Mouse (Mus musculus) midbrain, embryonic 12.5 days (tissue): Measurements from ENCODE around the gene AY358078. TPM values are rescaled to one million over a fixed set of nuclear protein-coding genes. Genes with fewer than 3 reads are reported as not detected.
"Not testable (repeated sequence)": the region's sequence is repeated elsewhere in the genome, so short reads cannot be mapped to it uniquely, and the experiment has no call there.

Source experiments
- ATAC-seq: fragments of 200-750 bp; cut with Nextera tagmentation; 2 replicates; pipeline ENCODE4 v1.8.0; 2017; ENCODE audit warnings: low read depth, moderate TSS enrichment, moderate library complexity; ENCODE audit not compliant: low FRiP score
- H3K27ac ChIP-seq: fragments of 300-500 bp; sonication (generic); replicated peaks from 2 replicates; pipeline ENCODE4 v1.5.1; 2016; ENCODE audit warnings: mild to moderate bottlenecking
- H3K27me3 ChIP-seq: fragments of 300-500 bp; sonication (generic); 2 replicates; pipeline ENCODE4 v1.6.1; 2016; ENCODE audit warnings: mild to moderate bottlenecking
- H3K36me3 ChIP-seq: fragments of 300-500 bp; sonication (generic); 2 replicates; pipeline ENCODE4 v1.6.1; 2016
- H3K4me1 ChIP-seq: fragments of 300-500 bp; sonication (generic); 2 replicates; pipeline ENCODE4 v1.6.1; 2016
- H3K4me2 ChIP-seq: fragments of 300-500 bp; sonication (generic); replicated peaks from 2 replicates; pipeline ENCODE4 v1.6.1; 2016; ENCODE audit warnings: mild to moderate bottlenecking, moderate library complexity
- H3K4me3 ChIP-seq: fragments of 300-500 bp; sonication (generic); 2 replicates; pipeline ENCODE4 v1.5.1; 2016; ENCODE audit warnings: mild to moderate bottlenecking
- H3K9ac ChIP-seq: fragments of 300-500 bp; sonication (generic); replicated peaks from 2 replicates; pipeline ENCODE4 v1.6.1; 2016; ENCODE audit warnings: mild to moderate bottlenecking, moderate library complexity
- H3K9me3 ChIP-seq: fragments of 300-500 bp; sonication (generic); 2 replicates; pipeline ENCODE4 v1.6.1; 2016; ENCODE audit warnings: mild to moderate bottlenecking
- WGBS: fragments of 180-500 bp; shearing (Covaris S2); methylation state at CpG from one replicate; pipeline ENCODE4 v1.1.7; 2016; 5-methylcytosine and 5-hydroxymethylcytosine counted together
- polyA plus RNA-seq: library from polyadenylated mRNA; unstranded; fragments of >200 nt; fragmentation: Nextera tagmentation; extraction: Ambion mirVana; gene quantifications from 2 replicates; pipeline ENCODE4 v1.2.1, GENCODE M21; 2016

Gene AY358078
- polyA plus RNA-seq: not detected in 2 replicates

GRCm38 (mm10) chr14:51799746-51800145 is at the start of gene AY358078:
AY358078 (plus strand) TSS chr14:51800046.
- no peak within 1 kb of the TSS for H3K4me2 ChIP-seq
- H3K9ac ChIP-seq: no peak within 1 kb of the TSS
- no peaks in the 10 kb centered on the region for H3K36me3 ChIP-seq
- H3K4me3 ChIP-seq: no peak within 1 kb of the TSS
- H3K27ac ChIP-seq: no peak within 1 kb of the TSS
- H3K9me3 ChIP-seq: no peaks in the 10 kb centered on the region
- H3K27me3 ChIP-seq: no peaks in the 10 kb centered on the region
- no peak for ATAC-seq
- no peaks in the 10 kb centered on the region for H3K4me1 ChIP-seq
- WGBS: 90% methylated on average over 2 of the region's 2 CpGs

- no peaks in the 10 kb centered on the region for H3K27me3 ChIP-seq
- no peaks in the 10 kb centered on the region for H3K9me3 ChIP-seq
- 75% methylated on average over 2 of the region's 2 CpGs for WGBS
- ATAC-seq: no peak
- no peaks in the 10 kb centered on the region for H3K4me1 ChIP-seq
- no peaks in the 10 kb centered on the region for H3K36me3 ChIP-seq
- no peak overlapping the region for H3K27ac ChIP-seq
- no peak overlapping the region for H3K4me3 ChIP-seq
- H3K9ac ChIP-seq: no peak overlapping the region
- H3K4me2 ChIP-seq: no peak overlapping the region
Observed at GRCm38 (mm10) chr14:51755944-51756343, 43.9 kb upstream of the AY358078 start.

GRCm38 (mm10) chr14:51771378-51771777 is 28.5 kb upstream of the AY358078 start:
- 0 out of 2 replicates have a peak, but pooled peaks have one; percentile 34 for ATAC-seq
- not testable (repeated sequence) for H3K27ac ChIP-seq, H3K9me3 ChIP-seq, H3K9ac ChIP-seq, H3K4me1 ChIP-seq, H3K27me3 ChIP-seq, H3K36me3 ChIP-seq, H3K4me2 ChIP-seq, H3K4me3 ChIP-seq
- WGBS: 88% methylated on average over 1 of the region's 1 CpGs

- no peak within 1 kb of the TSS for H3K27ac ChIP-seq
- no peaks in the 10 kb centered on the region for H3K36me3 ChIP-seq
- H3K4me1 ChIP-seq: no peaks in the 10 kb centered on the region
- H3K9me3 ChIP-seq: no peaks in the 10 kb centered on the region
- WGBS: 83% methylated on average over 5 of the region's 5 CpGs
- H3K27me3 ChIP-seq: no peaks in the 10 kb centered on the region
- H3K4me2 ChIP-seq: no peak within 1 kb of the TSS
- ATAC-seq: no peak
- no peak within 1 kb of the TSS for H3K9ac ChIP-seq
- no peak within 1 kb of the TSS for H3K4me3 ChIP-seq
Observed at GRCm38 (mm10) chr14:51773490-51773889, 26.4 kb upstream of the AY358078 start, which contains the start of gene Ang4. Ang4 (minus strand) TSS chr14:51773590.

- no peak for ATAC-seq
- 92% methylated on average over 1 of the region's 1 CpGs for WGBS
- H3K4me3 ChIP-seq: no peak overlapping the region
Observed at GRCm38 (mm10) chr14:51777791-51778190, 22.1 kb upstream of the AY358078 start.

GRCm38 (mm10) chr14:51778865-51779481 is 20.9 kb upstream of the AY358078 start:
- H3K9ac ChIP-seq: no peak overlapping the region
- ATAC-seq: no peak
- no peak overlapping the region for H3K4me2 ChIP-seq
- no peak overlapping the region for H3K27ac ChIP-seq
- H3K4me1 ChIP-seq: no peaks in the 10 kb centered on the region
- WGBS: 82% methylated on average over 4 of the region's 4 CpGs
- no peaks in the 10 kb centered on the region for H3K27me3 ChIP-seq
- no peaks in the 10 kb centered on the region for H3K36me3 ChIP-seq
- H3K9me3 ChIP-seq: no peaks in the 10 kb centered on the region
- no peak overlapping the region for H3K4me3 ChIP-seq

More at GRCm38 (mm10) chr14:51777791-51778190, 22.1 kb upstream of the AY358078 start:
- Histone ChIP-seq H3K4me1 (no peaks in the 10 kb centered on the region), H3K27ac (no peak overlapping the region), H3K27me3 (no peaks in the 10 kb centered on the region), H3K9ac (no peak overlapping the region), H3K4me2 (no peak overlapping the region), H3K36me3 (no peaks in the 10 kb centered on the region), H3K9me3 (no peaks in the 10 kb centered on the region)

GRCm38 (mm10) chr14:51786335-51786734 is 13.5 kb upstream of the AY358078 start:
- no peaks in the 10 kb centered on the region for H3K4me1 ChIP-seq
- ATAC-seq: no peak
- no peaks in the 10 kb centered on the region for H3K36me3 ChIP-seq
- no peaks in the 10 kb centered on the region for H3K27me3 ChIP-seq
- no peak overlapping the region for H3K4me3 ChIP-seq
- no peak overlapping the region for H3K4me2 ChIP-seq
- H3K9ac ChIP-seq: no peak overlapping the region
- H3K27ac ChIP-seq: no peak overlapping the region
- H3K9me3 ChIP-seq: no peaks in the 10 kb centered on the region
- 81% methylated on average over 4 of the region's 4 CpGs for WGBS

GRCm38 (mm10) chr14:51787061-51787460 is 12.8 kb upstream of the AY358078 start:
- no peak overlapping the region for H3K4me3 ChIP-seq
- H3K4me1 ChIP-seq: no peaks in the 10 kb centered on the region
- no peak overlapping the region for H3K9ac ChIP-seq
- H3K27me3 ChIP-seq: no peaks in the 10 kb centered on the region
- no peaks in the 10 kb centered on the region for H3K9me3 ChIP-seq
- H3K4me2 ChIP-seq: no peak overlapping the region
- H3K36me3 ChIP-seq: no peaks in the 10 kb centered on the region
- WGBS: 66% methylated on average over 5 of the region's 5 CpGs
- no peak overlapping the region for H3K27ac ChIP-seq
- ATAC-seq: peak; percentile 23; the same call in 1 of the 2 replicates

GRCm38 (mm10) chr14:51789196-51789595 is 10.7 kb upstream of the AY358078 start:
- Histone ChIP-seq H3K9ac (no peak overlapping the region), H3K4me1 (no peaks in the 10 kb centered on the region), H3K4me2 (no peak overlapping the region), H3K9me3 (no peaks in the 10 kb centered on the region), H3K27me3 (no peaks in the 10 kb centered on the region), H3K27ac (no peak overlapping the region), H3K36me3 (no peaks in the 10 kb centered on the region), H3K4me3 (no peak overlapping the region)
- WGBS: 78% methylated on average over 2 of the region's 2 CpGs
- no peak for ATAC-seq

GRCm38 (mm10) chr14:51794106-51794505 is 5.7 kb upstream of the AY358078 start:
- H3K27ac ChIP-seq: no peak overlapping the region
- no peaks in the 10 kb centered on the region for H3K36me3 ChIP-seq
- no peaks in the 10 kb centered on the region for H3K27me3 ChIP-seq
- no peak overlapping the region for H3K4me3 ChIP-seq
- ATAC-seq: no peak
- no peak overlapping the region for H3K4me2 ChIP-seq
- H3K9me3 ChIP-seq: no peaks in the 10 kb centered on the region
- H3K9ac ChIP-seq: no peak overlapping the region
- H3K4me1 ChIP-seq: no peaks in the 10 kb centered on the region
- 82% methylated on average over 2 of the region's 2 CpGs for WGBS

- no peak overlapping the region for H3K9ac ChIP-seq
- H3K4me1 ChIP-seq: no peaks in the 10 kb centered on the region
- WGBS: 76% methylated on average over 1 of the region's 1 CpGs
- ATAC-seq: no peak
- H3K4me3 ChIP-seq: no peak overlapping the region
- no peak overlapping the region for H3K4me2 ChIP-seq
- H3K9me3 ChIP-seq: no peaks in the 10 kb centered on the region
- H3K27ac ChIP-seq: no peak overlapping the region
- no peaks in the 10 kb centered on the region for H3K36me3 ChIP-seq
- no peaks in the 10 kb centered on the region; the same call in 1 of the 2 replicates for H3K27me3 ChIP-seq
Observed at GRCm38 (mm10) chr14:51826625-51827024, 26.8 kb downstream of the AY358078 start.

- 40% methylated on average over 5 of the region's 5 CpGs for WGBS
- H3K9me3 ChIP-seq, H3K9ac ChIP-seq, H3K36me3 ChIP-seq, H3K27me3 ChIP-seq, H3K4me2 ChIP-seq, H3K27ac ChIP-seq, H3K4me1 ChIP-seq, H3K4me3 ChIP-seq: not testable (repeated sequence)
- peak; percentile 63; the same call in 1 of the 2 replicates for ATAC-seq
Observed at GRCm38 (mm10) chr14:51827842-51828241, 28.0 kb downstream of the AY358078 start.

GRCm38 (mm10) chr14:51829188-51829587 is 29.3 kb downstream of the AY358078 start:
- Histone ChIP-seq H3K4me3 (no peak overlapping the region), H3K36me3 (no peaks in the 10 kb centered on the region), H3K9me3 (no peaks in the 10 kb centered on the region), H3K4me2 (no peak overlapping the region), H3K4me1 (no peaks in the 10 kb centered on the region), H3K27ac (no peak overlapping the region), H3K9ac (no peak overlapping the region), H3K27me3 (no peaks in the 10 kb centered on the region; the same call in 1 of the 2 replicates)
- WGBS: 82% methylated on average over 6 of the region's 6 CpGs
- ATAC-seq: no peak
